8 mouse cellular contexts compared by ENCODE assay signal in the genomic region with DNA sequence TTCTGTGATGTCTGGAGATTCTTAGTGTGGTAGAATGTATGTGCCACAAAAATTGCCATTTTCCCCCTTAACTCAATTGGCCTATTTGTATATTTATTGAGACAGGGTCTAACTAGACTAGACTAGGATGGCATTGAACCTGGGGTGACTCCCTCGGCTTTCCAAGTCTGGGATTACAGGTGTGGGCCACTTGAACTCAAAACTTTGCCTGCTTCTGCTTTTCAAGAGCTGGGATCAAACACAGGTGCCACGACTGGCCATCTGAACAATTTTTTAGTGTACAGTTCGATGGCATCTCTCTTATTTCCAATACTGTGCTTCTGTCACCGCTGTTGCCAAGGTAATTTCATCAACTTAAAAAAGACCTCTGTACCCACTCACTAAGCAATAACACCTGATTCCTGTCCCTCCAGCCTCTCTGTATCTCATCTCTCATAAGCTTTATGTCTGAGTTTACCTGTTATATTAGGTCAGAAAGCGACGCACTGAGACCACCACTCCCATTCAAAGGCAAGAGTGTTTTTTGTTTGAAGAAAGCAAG. TPM values are rescaled to one million over a fixed set of nuclear protein-coding genes. Genes with fewer than 3 reads are reported as not detected.
A peak's percentile ranks its signal among the peaks of the same experiment; 100 is the strongest.
DNase-seq lines count a peak whose midpoint lies in the region; ATAC-seq lines count a peak whose summit lies in the region.

No protein-coding gene starts in this region.

- no peak for ATAC-seq in embryonic facial prominence, embryonic 15.5 days (ENCODE audit: insufficient number of reproducible peaks, low FRiP score, low TSS enrichment, low read depth)
- no peak for ATAC-seq in liver, embryonic 11.5 days (replicated peaks; ENCODE audit: low FRiP score)

- H3K4me1 ChIP-seq in heart, embryonic 10.5 days: 0 out of 2 replicates have a peak, but pooled peaks cover 3% of the 10 kb centered on the region
- no peaks in the 10 kb centered on the region for H3K4me1 ChIP-seq in embryonic facial prominence, embryonic 15.5 days
- H3K4me1 ChIP-seq in liver, embryonic 11.5 days (replicated peaks; ENCODE audit: control insufficient read depth, insufficient read depth, low read length): no peaks in the 10 kb centered on the region

- 89% methylated on average over 6 of the region's 6 CpGs for whole genome bisulfite sequencing in heart, embryonic 10.5 days
- WGBS in embryonic facial prominence, embryonic 15.5 days: 85% methylated on average over 6 of the region's 6 CpGs
- WGBS in liver, embryonic 11.5 days: 87% methylated on average over 6 of the region's 6 CpGs

- DNase-seq in heart, embryonic 10.5 days (ENCODE audit: low spot score): no peak
- no peak for DNase-seq in heart, adult 9 months (ENCODE audit: low spot score in 2 of 2)
- DNase-seq in A20 (ENCODE audit: low read depth, low spot score): peak; percentile 44
- no peak for DNase-seq in liver, embryonic 11.5 days (ENCODE audit: low spot score)
- no peak for DNase-seq in urinary bladder, postnatal 25 days (ENCODE audit: low spot score)
- no peak for DNase-seq in cerebellum, adult 11-12 months
- DNase-seq in left cerebral cortex, postnatal 14 days (ENCODE audit: low spot score in 2 of 2): no peak

- H3K27ac ChIP-seq in heart, embryonic 10.5 days: peak overlapping the region; percentile 96
- H3K27ac ChIP-seq in embryonic facial prominence, embryonic 15.5 days (replicated peaks): peak overlapping the region; percentile 87; the same call in 1 of the 2 replicates
- no peak overlapping the region for H3K27ac ChIP-seq in liver, embryonic 11.5 days (ENCODE audit: low read depth, low read length)

- H3K9ac ChIP-seq in embryonic facial prominence, embryonic 15.5 days: no peak overlapping the region
- H3K9ac ChIP-seq in liver, embryonic 11.5 days (ENCODE audit: low read depth, low read length): peak overlapping the region; percentile 95

- H3K4me2 ChIP-seq in embryonic facial prominence, embryonic 15.5 days (replicated peaks): peak overlapping the region; percentile 74
- H3K4me2 ChIP-seq in liver, embryonic 11.5 days: peak overlapping the region; percentile 78

- H3K4me3 ChIP-seq in heart, embryonic 10.5 days: peak overlapping the region; percentile 85
- peak overlapping the region; percentile 77 for H3K4me3 ChIP-seq in embryonic facial prominence, embryonic 15.5 days (replicated peaks)
- H3K4me3 ChIP-seq in liver, embryonic 11.5 days (ENCODE audit: low read depth, low read length): peak overlapping the region; percentile 85

- H3K9me3 ChIP-seq in heart, embryonic 10.5 days: no peaks in the 10 kb centered on the region
- no peaks in the 10 kb centered on the region for H3K9me3 ChIP-seq in embryonic facial prominence, embryonic 15.5 days (replicated peaks)
- H3K9me3 ChIP-seq in liver, embryonic 11.5 days (ENCODE audit: control insufficient read depth, low read length): no peaks in the 10 kb centered on the region

- no peaks in the 10 kb centered on the region for H3K27me3 ChIP-seq in heart, embryonic 10.5 days (ENCODE audit: insufficient read depth, poor library complexity, severe bottlenecking)
- no peaks in the 10 kb centered on the region for H3K27me3 ChIP-seq in embryonic facial prominence, embryonic 15.5 days
- no peaks in the 10 kb centered on the region for H3K27me3 ChIP-seq in liver, embryonic 11.5 days (replicated peaks; ENCODE audit: control insufficient read depth, insufficient read depth, low read length)

- H3K36me3 ChIP-seq in heart, embryonic 10.5 days: no peaks in the 10 kb centered on the region
- no peaks in the 10 kb centered on the region for H3K36me3 ChIP-seq in embryonic facial prominence, embryonic 15.5 days
- H3K36me3 ChIP-seq in liver, embryonic 11.5 days (ENCODE audit: control insufficient read depth, insufficient read depth, low read length): no peaks in the 10 kb centered on the region

- intact Hi-C loops in left cerebral cortex, postnatal 14 days (cut with DNase I): no loop called here

RNA-seq across cellular contexts. Expression of a gene that starts 0.9 kb away (rescaled TPM):
- polyA plus RNA-seq in heart, embryonic 10.5 days (2016; fragmentation: Nextera tagmentation; extraction: Ambion mirVana): 8.8 and 9.4 TPM in 2 replicates
- 9.5 and 10.8 TPM in 2 replicates for polyA plus RNA-seq in embryonic facial prominence, embryonic 15.5 days (2015; fragmentation: Nextera tagmentation; extraction: Ambion mirVana)
- polyA plus RNA-seq in liver, embryonic 11.5 days (2014; fragmentation: Nextera tagmentation; extraction: Ambion mirVana): 5.7 and 5.9 TPM in 2 replicates
- 1 to 10 TPM; 2.9 to 4.3 TPM for total RNA-seq in left cerebral cortex, postnatal 14 days (2021)

RNA-seq across cellular contexts. Expression of a gene that starts 24.2 kb away (rescaled TPM):
- 57.0 and 63.2 TPM in 2 replicates for polyA plus RNA-seq in heart, embryonic 10.5 days (2016; fragmentation: Nextera tagmentation; extraction: Ambion mirVana)
- polyA plus RNA-seq in embryonic facial prominence, embryonic 15.5 days (2015; fragmentation: Nextera tagmentation; extraction: Ambion mirVana): 52.0 and 56.5 TPM in 2 replicates
- 49.4 and 54.7 TPM in 2 replicates for polyA plus RNA-seq in liver, embryonic 11.5 days (2014; fragmentation: Nextera tagmentation; extraction: Ambion mirVana)
- total RNA-seq in left cerebral cortex, postnatal 14 days (2021): 10 to 100 TPM; 69.9 to 72.3 TPM

RNA-seq across cellular contexts. Expression of a gene that starts 30.7 kb away (rescaled TPM):
- polyA plus RNA-seq in heart, embryonic 10.5 days (2016; fragmentation: Nextera tagmentation; extraction: Ambion mirVana): 0.18 and 0.46 TPM in 2 replicates
- polyA plus RNA-seq in embryonic facial prominence, embryonic 15.5 days (2015; fragmentation: Nextera tagmentation; extraction: Ambion mirVana): 2.4 and 3.0 TPM in 2 replicates
- polyA plus RNA-seq in liver, embryonic 11.5 days (2014; fragmentation: Nextera tagmentation; extraction: Ambion mirVana): 2.6 and 2.7 TPM in 2 replicates
- total RNA-seq in left cerebral cortex, postnatal 14 days (2021): 10 to 100 TPM in 1 of 2 experiments, 1 to 10 TPM in 1; 8.3 to 10.2 TPM

RNA-seq across cellular contexts. Expression of a gene that starts 42.6 kb away (rescaled TPM):
- 35.4 and 36.6 TPM in 2 replicates for polyA plus RNA-seq in heart, embryonic 10.5 days (2016; fragmentation: Nextera tagmentation; extraction: Ambion mirVana)
- 24.2 and 26.0 TPM in 2 replicates for polyA plus RNA-seq in embryonic facial prominence, embryonic 15.5 days (2015; fragmentation: Nextera tagmentation; extraction: Ambion mirVana)
- 31.9 and 35.2 TPM in 2 replicates for polyA plus RNA-seq in liver, embryonic 11.5 days (2014; fragmentation: Nextera tagmentation; extraction: Ambion mirVana)
- 10 to 100 TPM in 1 of 2 experiments, 1 to 10 TPM in 1; 8.8 to 11.1 TPM for total RNA-seq in left cerebral cortex, postnatal 14 days (2021)
